Mouse (Mus musculus) heart, adult 2 months (tissue): ENCODE results near the gene Gm10964.

ENCODE experiments used
- CTCF ChIP-seq: fragments of 200-600 bp; IDR thresholded peaks from 2 replicates; pipeline ENCODE4 v1.8.1; 2022; ENCODE audit warnings: antibody characterized with exemption, mild to moderate bottlenecking, moderate library complexity
- EP300 ChIP-seq: fragments of 200-500 bp; IDR thresholded peaks from 2 replicates; pipeline ENCODE4 v1.6.1; 2011; ENCODE audit warnings: low read depth, low read length, control low read depth; ENCODE audit not compliant: insufficient read depth
- POLR2A ChIP-seq: fragments of 200-500 bp; IDR thresholded peaks from 2 replicates; pipeline ENCODE4 v1.6.1; 2011; ENCODE audit warnings: mild to moderate bottlenecking, low read depth, low read length, control low read depth; ENCODE audit not compliant: insufficient read depth

DNA sequence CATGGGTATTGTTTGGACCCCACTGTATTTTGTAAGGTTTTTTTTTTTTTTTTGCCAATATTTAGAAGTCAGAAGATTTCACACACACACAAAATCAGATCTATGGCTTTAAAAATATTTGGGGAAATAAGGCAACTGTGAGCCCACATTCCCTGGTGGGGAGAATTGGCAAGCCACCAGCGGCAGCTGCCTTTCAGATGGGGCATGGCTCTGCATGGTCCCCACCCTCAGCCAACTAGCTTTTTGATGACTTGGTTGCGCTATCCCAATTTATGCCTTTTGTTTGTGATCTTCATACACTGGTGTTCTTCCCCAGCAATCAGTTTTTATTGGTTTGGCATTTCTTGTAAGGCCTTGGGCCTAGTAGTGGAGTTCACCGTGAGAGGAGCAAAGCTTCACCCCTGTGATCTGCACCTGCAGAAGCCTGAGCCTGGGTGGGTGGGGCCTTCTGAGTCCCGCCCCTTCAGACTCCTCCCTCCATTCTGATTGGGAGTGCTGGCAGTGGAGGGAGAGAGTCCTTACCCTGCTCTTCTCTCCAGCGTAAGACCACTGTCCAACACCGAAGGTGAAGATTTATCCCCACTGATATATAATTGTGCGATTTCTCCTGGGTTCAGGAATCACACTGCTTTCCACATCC is 24.8 kb upstream of the Gm10964 start:
- TF ChIP-seq CTCF (no peak), EP300 (no peak), POLR2A (no peak)
